Mouse (Mus musculus): Measurements from ENCODE around the gene Dnase2a. TPM values are rescaled to one million over a fixed set of nuclear protein-coding genes. Genes with fewer than 3 reads are reported as not detected.
A peak's percentile ranks its signal among the peaks of the same experiment; 100 is the strongest.

Dnase2a gene
- total RNA-seq, 4 experiments from 2014 or later, result 3.7 to 8.0 (median 6.1) TPM

GRCm38 (mm10) chr8:84936041-84936961, 27.9 kb downstream of the Dnase2a start:
- no peak for DNase-seq (ENCODE audit: low spot score in 2 of 2)

GRCm38 (mm10) chr8:84936962-84937546, 28.7 kb downstream of the Dnase2a start, which contains the start of gene Mast1:
Gene Mast1, minus strand, starts transcription at chr8:84937359.
- no peak for DNase-seq (ENCODE audit: low spot score in 2 of 2)

- no peak for DNase-seq (ENCODE audit: low spot score in 2 of 2)
Observed at GRCm38 (mm10) chr8:84937620-84938485, 29.5 kb downstream of the Dnase2a start.

- no peak for DNase-seq (ENCODE audit: low spot score in 2 of 2)
Observed at GRCm38 (mm10) chr8:84943699-84944098, 35.3 kb downstream of the Dnase2a start.

- no peak for DNase-seq (ENCODE audit: low spot score in 2 of 2)
Observed at GRCm38 (mm10) chr8:84944478-84945160, 36.3 kb downstream of the Dnase2a start.

GRCm38 (mm10) chr8:84945235-84945632, 36.9 kb downstream of the Dnase2a start:
- DNase-seq (ENCODE audit: low spot score in 2 of 2), result no peak

GRCm38 (mm10) chr8:84945633-84946527, 37.5 kb downstream of the Dnase2a start:
- no peak for DNase-seq (ENCODE audit: low spot score in 2 of 2)

GRCm38 (mm10) chr8:84946528-84947240, 38.3 kb downstream of the Dnase2a start, which contains the start of gene Rtbdn:
Gene Rtbdn, plus strand, starts transcription at chr8:84946991.
- no peak for DNase-seq (ENCODE audit: low spot score in 2 of 2)

GRCm38 (mm10) chr8:84947241-84947545, 38.8 kb downstream of the Dnase2a start:
- DNase-seq (ENCODE audit: low spot score in 2 of 2), result no peak

GRCm38 (mm10) chr8:84949753-84950152, 41.4 kb downstream of the Dnase2a start:
- no peak for DNase-seq (ENCODE audit: low spot score in 2 of 2)

GRCm38 (mm10) chr8:84952612-84953255, 44.4 kb downstream of the Dnase2a start:
- no peak for DNase-seq (ENCODE audit: low spot score in 2 of 2)

- no peak for DNase-seq (ENCODE audit: low spot score in 2 of 2)
Observed at GRCm38 (mm10) chr8:84956768-84957167, 48.4 kb downstream of the Dnase2a start.

- DNase-seq (ENCODE audit: low spot score in 2 of 2), result no peak
Observed at GRCm38 (mm10) chr8:84959811-84960210, 51.5 kb downstream of the Dnase2a start.

- DNase-seq (ENCODE audit: low spot score in 2 of 2), result no peak
Observed at GRCm38 (mm10) chr8:84963952-84964351, 55.6 kb downstream of the Dnase2a start.

GRCm38 (mm10) chr8:84965731-84966291, 57.5 kb downstream of the Dnase2a start:
- peak; percentile 89 to 93 for DNase-seq (ENCODE audit: low spot score in 2 of 2)

- DNase-seq (ENCODE audit: low spot score in 2 of 2), result no peak
Observed at GRCm38 (mm10) chr8:84966603-84967002, 58.2 kb downstream of the Dnase2a start.

GRCm38 (mm10) chr8:84967532-84968304, 59.4 kb downstream of the Dnase2a start:
- no peak for DNase-seq (ENCODE audit: low spot score in 2 of 2)

- no peak for DNase-seq (ENCODE audit: low spot score in 2 of 2)
Observed at GRCm38 (mm10) chr8:84968650-84969049, 60.3 kb downstream of the Dnase2a start.

All from gastrocnemius, adult 8-10 months (tissue).